8 mouse cellular contexts compared by ENCODE assay signal in genomic region chr7:127021563-127022527, GRCm38 (mm10). TPM values are rescaled to one million over a fixed set of nuclear protein-coding genes. Genes with fewer than 3 reads are reported as not detected.
A peak's percentile ranks its signal among the peaks of the same experiment; 100 is the strongest.
DNase-seq lines count a peak whose midpoint lies in the region; ATAC-seq and TF ChIP-seq lines count a peak whose summit lies in the region.

No protein-coding gene starts in this region.

- no peak for TF ChIP-seq CTCF in left cerebral cortex, adult 2 months (IDR thresholded peaks at IDR 0.05)
- TF ChIP-seq CTCF in midbrain, postnatal 0 days (IDR thresholded peaks at IDR 0.05): no peak

- peak overlapping the region; percentile 69 for H3K4me3 ChIP-seq in left cerebral cortex, adult 2 months
- H3K4me3 ChIP-seq in embryonic facial prominence, embryonic 11.5 days (ENCODE audit: low read depth, low read length): peak overlapping the region; percentile 46
- peak overlapping the region; percentile 51; the same call in 1 of the 2 replicates for H3K4me3 ChIP-seq in hindbrain, embryonic 14.5 days (replicated peaks; ENCODE audit: low read length)
- H3K4me3 ChIP-seq in midbrain, postnatal 0 days (ENCODE audit: low read depth, low read length): peak overlapping the region; percentile 63

- no peak for DNase-seq in left cerebral cortex, adult 2 months (ENCODE audit: extremely low spot score in 1 of 2, low spot score in 2 of 2)
- DNase-seq in left cerebral cortex, postnatal 4 days: no peak
- peak; percentile 49 for DNase-seq in embryonic facial prominence, embryonic 11.5 days (ENCODE audit: low spot score)
- DNase-seq in hindbrain, embryonic 14.5 days (ENCODE audit: low spot score): no peak
- DNase-seq in midbrain, postnatal 0 days (ENCODE audit: low spot score): peak; percentile 37
- DNase-seq in layer of hippocampus, postnatal 25 days (ENCODE audit: extremely low spot score in 1 of 2, low spot score in 1 of 2): no peak
- DNase-seq in kidney, postnatal 10 days: no peak
- no peak for DNase-seq in urinary bladder, adult 18-20 months (ENCODE audit: low spot score in 2 of 2)

- intact Hi-C loops in left cerebral cortex, adult 2 months (cut with DNase I): loop anchor here (5.0 kb wide), 1 partner anchor 200 kb away; no protein-coding TSS in a partner anchor
- intact Hi-C loops in left cerebral cortex, postnatal 4 days (cut with DNase I): no loop called here

- peak overlapping the region; percentile 95 for H3K27ac ChIP-seq in left cerebral cortex, adult 2 months
- peak overlapping the region; percentile 62 for H3K27ac ChIP-seq in embryonic facial prominence, embryonic 11.5 days (replicated peaks; ENCODE audit: low read depth, low read length)
- H3K27ac ChIP-seq in hindbrain, embryonic 14.5 days: peak overlapping the region; percentile 81
- peak overlapping the region; percentile 82 for H3K27ac ChIP-seq in midbrain, postnatal 0 days (ENCODE audit: low read depth, low read length)

- peaks cover 4% of the 10 kb centered on the region for H3K36me3 ChIP-seq in embryonic facial prominence, embryonic 11.5 days (replicated peaks; ENCODE audit: control insufficient read depth, insufficient read depth, low read depth, low read length)
- peaks cover 32% of the 10 kb centered on the region for H3K36me3 ChIP-seq in hindbrain, embryonic 14.5 days (replicated peaks; ENCODE audit: control insufficient read depth, insufficient read depth)
- H3K36me3 ChIP-seq in midbrain, postnatal 0 days (ENCODE audit: insufficient read depth, low read length): peaks cover 15% of the 10 kb centered on the region

- H3K4me2 ChIP-seq in embryonic facial prominence, embryonic 11.5 days (ENCODE audit: low read depth, low read length): peak overlapping the region; percentile 83
- H3K4me2 ChIP-seq in hindbrain, embryonic 14.5 days (replicated peaks): peak overlapping the region; percentile 84
- peak overlapping the region; percentile 71 for H3K4me2 ChIP-seq in midbrain, postnatal 0 days (ENCODE audit: low read depth, low read length, poor library complexity, severe bottlenecking)

- WGBS in embryonic facial prominence, embryonic 11.5 days: 49% methylated on average over 5 of the region's 5 CpGs
- WGBS in hindbrain, embryonic 14.5 days: 47% methylated on average over 5 of the region's 5 CpGs
- 37% methylated on average over 5 of the region's 5 CpGs for WGBS in midbrain, postnatal 0 days

- ATAC-seq in embryonic facial prominence, embryonic 11.5 days (replicated peaks; ENCODE audit: insufficient number of reproducible peaks, low FRiP score, low TSS enrichment, low read depth): no peak
- ATAC-seq in hindbrain, embryonic 14.5 days (ENCODE audit: low FRiP score): no peak
- ATAC-seq in midbrain, postnatal 0 days (ENCODE audit: low FRiP score): no peak

- peaks cover 15% of the 10 kb centered on the region for H3K4me1 ChIP-seq in embryonic facial prominence, embryonic 11.5 days (ENCODE audit: control insufficient read depth, insufficient read depth, low read length)
- H3K4me1 ChIP-seq in hindbrain, embryonic 14.5 days (replicated peaks; ENCODE audit: control insufficient read depth, insufficient read depth, low read length): peaks cover 52% of the 10 kb centered on the region
- H3K4me1 ChIP-seq in midbrain, postnatal 0 days (ENCODE audit: insufficient read depth, low read length): peaks cover 42% of the 10 kb centered on the region

- no peaks in the 10 kb centered on the region for H3K27me3 ChIP-seq in embryonic facial prominence, embryonic 11.5 days (ENCODE audit: control insufficient read depth, insufficient read depth, low read length)
- H3K27me3 ChIP-seq in hindbrain, embryonic 14.5 days (ENCODE audit: control insufficient read depth, insufficient read depth, low read length): no peaks in the 10 kb centered on the region
- no peaks in the 10 kb centered on the region for H3K27me3 ChIP-seq in midbrain, postnatal 0 days (ENCODE audit: insufficient read depth, low read length)

- H3K9me3 ChIP-seq in embryonic facial prominence, embryonic 11.5 days (replicated peaks; ENCODE audit: control insufficient read depth, low read length): no peaks in the 10 kb centered on the region
- H3K9me3 ChIP-seq in hindbrain, embryonic 14.5 days (ENCODE audit: control insufficient read depth, low read length): no peaks in the 10 kb centered on the region
- H3K9me3 ChIP-seq in midbrain, postnatal 0 days (ENCODE audit: low read length): no peaks in the 10 kb centered on the region

- H3K9ac ChIP-seq in embryonic facial prominence, embryonic 11.5 days (replicated peaks; ENCODE audit: low read length): peak overlapping the region; percentile 74
- peak overlapping the region; percentile 82 for H3K9ac ChIP-seq in hindbrain, embryonic 14.5 days
- peak overlapping the region; percentile 79; the same call in 1 of the 2 replicates for H3K9ac ChIP-seq in midbrain, postnatal 0 days (replicated peaks; ENCODE audit: low read length, poor library complexity, severe bottlenecking)

RNA-seq across cellular contexts. Expression of gene Prrt2, which starts 0.8 kb away (rescaled TPM):
- 100 to 1,000 TPM; 214 to 216 TPM for total RNA-seq in left cerebral cortex, adult 2 months (2021)
- 100 to 1,000 TPM; 132 to 136 TPM for total RNA-seq in left cerebral cortex, postnatal 4 days (2021)
- polyA plus RNA-seq in embryonic facial prominence, embryonic 11.5 days (2014; fragmentation: Nextera tagmentation; extraction: Ambion mirVana): 7.6 and 7.7 TPM in 2 replicates
- polyA plus RNA-seq in hindbrain, embryonic 14.5 days (2014; fragmentation: Nextera tagmentation; extraction: Ambion mirVana): 46.7 and 57.0 TPM in 2 replicates
- 102 and 155 TPM in 2 replicates for total RNA-seq in midbrain, postnatal 0 days (2014; rRNA removed)
- 109 and 124 TPM in 2 replicates for polyA plus RNA-seq in midbrain, postnatal 0 days (2015; fragmentation: Nextera tagmentation; extraction: Ambion mirVana)
- total RNA-seq in layer of hippocampus, postnatal 25 days (2021): 100 to 1,000 TPM; 226 to 235 TPM

RNA-seq across cellular contexts. Expression of gene Gm42742, which starts 0.9 kb away (rescaled TPM):
- 10 to 100 TPM; 61.0 to 66.3 TPM for total RNA-seq in left cerebral cortex, adult 2 months (2021)
- 10 to 100 TPM; 36.7 to 48.6 TPM for total RNA-seq in left cerebral cortex, postnatal 4 days (2021)
- polyA plus RNA-seq in embryonic facial prominence, embryonic 11.5 days (2014; fragmentation: Nextera tagmentation; extraction: Ambion mirVana): 52.7 and 56.0 TPM in 2 replicates
- 51.9 and 52.3 TPM in 2 replicates for polyA plus RNA-seq in hindbrain, embryonic 14.5 days (2014; fragmentation: Nextera tagmentation; extraction: Ambion mirVana)
- 52.3 and 55.5 TPM in 2 replicates for total RNA-seq in midbrain, postnatal 0 days (2014; rRNA removed)
- polyA plus RNA-seq in midbrain, postnatal 0 days (2015; fragmentation: Nextera tagmentation; extraction: Ambion mirVana): 45.3 and 55.5 TPM in 2 replicates
- total RNA-seq in layer of hippocampus, postnatal 25 days (2021): 10 to 100 TPM; 51.0 to 57.8 TPM

RNA-seq across cellular contexts. Expression of gene Pagr1a, which starts 4.7 kb away (rescaled TPM):
- 10 to 100 TPM; 15.1 to 27.1 TPM for total RNA-seq in left cerebral cortex, adult 2 months (2021)
- total RNA-seq in left cerebral cortex, postnatal 4 days (2021): 10 to 100 TPM; 10.2 to 15.4 TPM
- 53.4 and 75.3 TPM in 2 replicates for polyA plus RNA-seq in embryonic facial prominence, embryonic 11.5 days (2014; fragmentation: Nextera tagmentation; extraction: Ambion mirVana)
- 31.5 and 38.6 TPM in 2 replicates for polyA plus RNA-seq in hindbrain, embryonic 14.5 days (2014; fragmentation: Nextera tagmentation; extraction: Ambion mirVana)
- total RNA-seq in midbrain, postnatal 0 days (2014; rRNA removed): 5.3 TPM in 1 of 2 replicates, not detected in the other
- polyA plus RNA-seq in midbrain, postnatal 0 days (2015; fragmentation: Nextera tagmentation; extraction: Ambion mirVana): 33.1 and 41.1 TPM in 2 replicates
- 10 to 100 TPM; 20.5 to 27.7 TPM for total RNA-seq in layer of hippocampus, postnatal 25 days (2021)

RNA-seq across cellular contexts. Expression of gene Maz, which starts 5.0 kb away (rescaled TPM):
- 100 to 1,000 TPM; 210 to 221 TPM for total RNA-seq in left cerebral cortex, adult 2 months (2021)
- total RNA-seq in left cerebral cortex, postnatal 4 days (2021): 100 to 1,000 TPM; 322 to 334 TPM
- polyA plus RNA-seq in embryonic facial prominence, embryonic 11.5 days (2014; fragmentation: Nextera tagmentation; extraction: Ambion mirVana): 63.1 and 66.4 TPM in 2 replicates
- 68.6 and 73.1 TPM in 2 replicates for polyA plus RNA-seq in hindbrain, embryonic 14.5 days (2014; fragmentation: Nextera tagmentation; extraction: Ambion mirVana)
- 223 and 245 TPM in 2 replicates for total RNA-seq in midbrain, postnatal 0 days (2014; rRNA removed)
- polyA plus RNA-seq in midbrain, postnatal 0 days (2015; fragmentation: Nextera tagmentation; extraction: Ambion mirVana): 68.3 and 68.6 TPM in 2 replicates
- 100 to 1,000 TPM; 272 to 282 TPM for total RNA-seq in layer of hippocampus, postnatal 25 days (2021)

RNA-seq across cellular contexts. Expression of gene Pagr1b, which starts 5.6 kb away (rescaled TPM):
- 1 to 10 TPM in 1 of 2 experiments, not detected in 1; 1.2 TPM for total RNA-seq in left cerebral cortex, adult 2 months (2021)
- total RNA-seq in left cerebral cortex, postnatal 4 days (2021): 1 to 10 TPM in 1 of 2 experiments, not detected in 1; 1.6 TPM
- 0.32 and 0.53 TPM in 2 replicates for polyA plus RNA-seq in embryonic facial prominence, embryonic 11.5 days (2014; fragmentation: Nextera tagmentation; extraction: Ambion mirVana)
- polyA plus RNA-seq in hindbrain, embryonic 14.5 days (2014; fragmentation: Nextera tagmentation; extraction: Ambion mirVana): 0.70 TPM in 1 of 2 replicates, not detected in the other
- 2.4 TPM in 1 of 2 replicates, not detected in the other for total RNA-seq in midbrain, postnatal 0 days (2014; rRNA removed)
- polyA plus RNA-seq in midbrain, postnatal 0 days (2015; fragmentation: Nextera tagmentation; extraction: Ambion mirVana): 0.66 TPM in 1 of 2 replicates, not detected in the other
- total RNA-seq in layer of hippocampus, postnatal 25 days (2021): not detected

Comparison
In these comparisons a context has a peak if more than half of its experiments do, and no peak if none do; other contexts are left out.
1. DNase-seq: peak in embryonic facial prominence, embryonic 11.5 days (single experiment) and midbrain, postnatal 0 days (single experiment); none in left cerebral cortex, adult 2 months (0 of 2), left cerebral cortex, postnatal 4 days (single experiment), hindbrain, embryonic 14.5 days (single experiment), layer of hippocampus, postnatal 25 days (0 of 2), kidney, postnatal 10 days (single experiment) and urinary bladder, adult 18-20 months (0 of 2).
2. Peak in every context shown above with its lines, with median percentiles within 50 percentile points of each other: H3K27ac ChIP-seq, H3K4me3 ChIP-seq, H3K4me2 ChIP-seq and H3K9ac ChIP-seq.